Mouse (Mus musculus) regulatory T cell (primary cell): ENCODE measurements around the gene Gskip.

Source experiments
- in situ Hi-C: fragments of 300-600 bp; cut with MboI, MseI; formaldehyde crosslinking; loops from one replicate; pipeline ENCODE4 v1.15.1; 2025; ENCODE audit warnings: high pct_unique_total_duplicates

Gskip gene

GRCm38 (mm10) chr12:105683933-105684901 lies at the start of gene Gskip:
TSS of gene Gskip (plus strand) at chr12:105684829.
- in situ Hi-C loops = loop anchor here (10.0 kb wide), 1 partner anchor 111 kb away; no protein-coding TSS in a partner anchor

DNA sequence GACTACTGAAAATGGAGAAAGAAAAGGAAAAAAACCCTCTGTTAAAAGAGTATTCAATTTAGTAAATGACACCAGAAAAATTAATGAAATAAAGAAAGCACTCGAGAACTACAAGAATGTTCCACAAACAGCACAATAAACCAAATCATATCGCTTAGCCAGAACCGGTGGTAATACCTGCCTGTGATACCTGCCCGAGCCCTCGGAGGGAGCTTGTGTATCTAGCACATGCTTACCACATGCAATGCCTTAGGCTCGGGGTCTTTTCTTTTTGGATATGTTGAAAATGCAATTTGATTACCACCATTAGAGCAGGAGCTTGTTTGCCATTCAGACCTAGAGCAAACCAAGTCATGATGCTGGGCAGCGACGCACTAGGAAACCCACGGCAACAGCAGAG lies 48.1 kb upstream of the Gskip start:
- in situ Hi-C loops = loop anchor here (25.0 kb wide), 1 partner anchor 924 kb away; no protein-coding TSS in a partner anchor

GRCm38 (mm10) chr12:105637554-105637953 lies 47.1 kb upstream of the Gskip start:
- in situ Hi-C loops = loop anchor here (25.0 kb wide), 1 partner anchor 925 kb away; no protein-coding TSS in a partner anchor

- in situ Hi-C loops = loop anchor here (25.0 kb wide), 1 partner anchor 931 kb away; no protein-coding TSS in a partner anchor
Measured at GRCm38 (mm10) chr12:105642770-105643321, 41.8 kb upstream of the Gskip start.

DNA sequence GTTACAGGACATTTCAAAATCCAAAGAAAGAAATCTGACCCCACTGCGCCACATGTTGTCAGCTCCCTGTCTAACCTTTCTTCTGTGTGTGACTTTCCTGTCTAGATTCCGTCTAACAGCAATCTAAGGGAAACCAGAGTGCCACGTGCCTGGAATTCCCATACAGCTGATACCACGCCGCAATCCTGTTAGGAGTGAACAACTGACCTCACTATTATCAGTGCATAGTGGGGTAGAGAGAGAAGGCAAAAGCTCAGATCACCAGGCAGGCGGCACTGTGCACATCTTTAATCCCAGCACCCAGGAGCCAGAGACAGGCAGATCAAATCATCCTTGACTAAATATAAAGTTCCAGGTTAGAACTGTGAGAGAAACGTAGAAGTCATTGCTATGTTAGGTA lies 28.8 kb upstream of the Gskip start:
- in situ Hi-C loops = no loop called here

DNA sequence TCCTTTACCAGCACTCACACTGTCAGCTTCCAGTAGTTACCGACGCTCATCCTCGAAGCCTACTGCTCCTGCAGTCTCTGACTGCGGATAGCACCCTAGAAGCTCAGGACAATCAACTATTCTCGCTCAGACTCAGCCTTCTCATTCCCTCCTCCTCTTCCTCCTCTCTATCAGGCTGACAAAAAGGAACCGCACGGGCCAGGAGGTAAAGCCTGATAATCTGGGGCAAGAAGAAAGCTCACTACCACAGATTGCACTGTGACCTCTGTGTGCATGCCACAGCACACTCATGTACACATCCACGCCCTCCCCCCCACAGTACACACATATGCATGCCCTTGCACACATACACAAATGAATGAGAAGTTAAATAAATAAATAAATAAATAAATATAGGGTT lies 8.4 kb upstream of the Gskip start:
- in situ Hi-C loops = no loop called here

- in situ Hi-C loops = no loop called here
Measured at GRCm38 (mm10) chr12:105678211-105678610, 6.4 kb upstream of the Gskip start.

DNA sequence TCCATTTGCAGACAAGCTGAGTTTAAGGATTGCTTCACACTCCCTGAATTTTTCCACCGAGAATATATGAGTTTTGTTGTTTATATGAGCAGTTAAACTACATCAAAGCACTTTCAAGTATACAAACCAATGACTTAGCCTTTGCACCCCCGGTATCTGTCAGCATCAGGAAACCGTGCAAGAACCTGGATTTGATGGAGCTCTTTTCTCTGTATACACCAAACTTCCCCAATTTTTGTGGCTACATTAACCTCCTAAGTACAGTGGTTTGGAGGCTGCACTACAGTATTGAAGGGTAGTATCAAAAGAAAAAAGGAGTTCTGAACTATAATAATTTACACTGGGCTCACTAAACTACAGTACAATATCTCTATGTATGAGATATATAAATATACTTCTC lies 5.9 kb upstream of the Gskip start:
- in situ Hi-C loops = no loop called here

- in situ Hi-C loops = loop anchor here (10.0 kb wide), 1 partner anchor 110 kb away; no protein-coding TSS in a partner anchor
Measured at GRCm38 (mm10) chr12:105685001-105685691, 517 bp downstream of the Gskip start, which contains the start of gene Atg2b. TSS of gene Atg2b (minus strand) at chr12:105685211.

DNA sequence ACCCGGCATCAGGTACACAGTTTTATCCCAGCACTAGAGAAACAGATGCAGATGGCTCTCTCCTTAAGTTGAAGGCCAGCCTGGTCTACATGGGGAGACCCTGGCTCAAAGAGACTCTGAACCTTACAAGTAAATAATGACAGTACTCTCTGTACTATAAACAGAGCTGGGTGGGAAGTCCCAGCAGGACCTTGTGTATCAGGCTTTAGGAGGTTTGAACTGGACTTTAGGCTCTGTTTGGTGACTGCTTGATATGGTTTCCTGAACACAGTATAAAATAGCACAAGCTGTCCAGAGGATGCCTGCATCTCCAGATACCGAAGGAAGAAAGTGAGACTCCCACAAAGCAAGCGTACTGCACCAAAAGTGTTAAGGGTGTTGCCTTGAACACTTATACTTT lies 2.2 kb downstream of the Gskip start:
- in situ Hi-C loops = loop anchor here (10.0 kb wide), 1 partner anchor 108 kb away; no protein-coding TSS in a partner anchor

- in situ Hi-C loops = loop anchor here (10.0 kb wide), 1 partner anchor 107 kb away; no protein-coding TSS in a partner anchor
Measured at GRCm38 (mm10) chr12:105687416-105687815, 2.8 kb downstream of the Gskip start.

GRCm38 (mm10) chr12:105688546-105688945 lies 3.9 kb downstream of the Gskip start:
- in situ Hi-C loops = loop anchor here (10.0 kb wide), 1 partner anchor 106 kb away; no protein-coding TSS in a partner anchor

- in situ Hi-C loops = loop anchor here (10.0 kb wide), 1 partner anchor 105 kb away; no protein-coding TSS in a partner anchor
Measured at GRCm38 (mm10) chr12:105689435-105689834, 4.8 kb downstream of the Gskip start.

DNA sequence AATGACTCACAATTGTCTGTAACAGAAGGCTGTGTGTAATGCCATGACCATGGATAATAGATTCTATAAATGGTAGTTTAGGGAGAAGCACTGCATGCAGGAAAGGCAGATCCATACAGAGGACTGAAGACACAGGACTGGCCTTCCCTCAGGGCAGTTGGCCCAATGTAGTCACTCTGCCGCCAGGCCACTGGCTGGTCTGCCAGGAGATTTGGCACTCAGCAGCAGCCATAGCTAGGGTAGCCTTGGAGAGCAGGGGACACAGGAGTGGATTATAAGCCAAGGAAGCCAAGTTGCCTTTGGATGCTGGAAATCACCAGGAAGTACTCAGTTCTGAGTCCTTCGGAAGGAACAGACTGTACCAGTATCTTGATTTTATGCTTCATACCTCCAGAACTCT lies 9.4 kb downstream of the Gskip start:
- in situ Hi-C loops = no loop called here

DNA sequence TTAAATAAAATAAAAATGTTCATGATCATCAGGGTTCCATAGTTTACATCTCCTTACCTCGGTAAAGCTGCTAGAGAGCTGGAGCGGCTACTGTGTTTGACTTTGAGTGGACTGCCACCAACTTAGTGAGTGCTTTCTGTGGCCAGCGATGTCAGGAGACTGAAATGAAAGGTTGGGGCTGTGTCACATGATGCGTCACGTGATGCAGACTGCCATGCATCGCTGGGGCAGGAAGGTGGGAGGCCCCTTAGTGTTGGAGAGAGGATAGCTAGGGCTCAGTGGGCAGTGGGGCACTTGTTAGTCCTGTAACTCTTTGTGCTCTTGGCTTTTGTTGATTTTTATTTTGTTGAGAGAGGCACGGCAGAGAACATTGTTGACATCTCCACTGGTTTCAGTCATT lies 11.2 kb downstream of the Gskip start:
- in situ Hi-C loops = no loop called here

DNA sequence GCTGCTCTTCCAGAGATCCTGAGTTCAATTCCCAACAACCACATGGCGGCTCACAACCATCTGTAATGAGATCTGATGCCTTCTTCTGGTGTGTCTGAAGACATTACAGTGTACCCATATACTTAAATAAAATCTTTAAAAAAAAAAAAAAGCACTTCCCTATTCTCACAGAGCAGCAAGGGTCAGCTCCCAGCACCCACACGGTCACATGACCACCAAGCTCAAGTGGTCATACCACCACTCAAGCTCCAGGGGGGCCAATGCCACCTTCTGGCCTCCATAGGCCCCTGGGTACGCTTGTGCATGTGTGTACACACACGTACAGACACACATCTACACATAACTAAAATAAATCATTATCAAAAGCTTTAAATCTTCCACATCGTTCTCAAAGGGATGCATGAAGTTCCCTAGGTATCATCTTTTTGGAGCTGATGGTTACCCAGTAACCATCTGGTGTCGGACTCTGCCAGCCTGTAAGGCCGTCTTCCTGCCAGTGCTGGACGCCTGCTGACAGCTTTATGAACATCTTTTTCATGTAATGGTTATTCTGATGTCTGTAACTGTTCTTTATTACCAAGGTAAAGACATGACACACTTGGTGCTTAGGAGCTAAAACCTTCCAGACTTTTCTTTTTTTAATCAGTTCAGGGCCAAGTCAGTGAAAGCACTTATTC lies 12.6 kb downstream of the Gskip start:
- in situ Hi-C loops = no loop called here

DNA sequence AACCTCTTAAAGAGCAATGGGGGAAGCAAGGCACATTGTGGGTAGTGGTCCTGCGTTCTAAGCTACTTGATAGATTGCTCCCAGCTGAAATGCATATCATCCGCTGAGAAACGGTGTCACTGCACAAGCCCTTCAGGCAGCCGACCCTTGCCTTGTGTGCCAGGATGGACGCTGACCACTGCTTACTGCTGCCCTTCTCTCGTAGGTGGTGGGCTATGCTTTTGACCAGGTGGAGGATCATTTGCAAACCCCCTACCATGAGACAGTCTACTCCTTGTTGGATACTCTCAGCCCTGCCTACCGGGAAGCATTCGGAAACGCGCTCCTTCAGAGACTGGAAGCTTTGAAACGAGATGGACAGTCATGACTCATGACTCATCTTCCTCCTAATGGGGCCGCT lies 15.8 kb downstream of the Gskip start:
- in situ Hi-C loops = loop anchor here (5.0 kb wide), 1 partner anchor 97 kb away; no protein-coding TSS in a partner anchor

- in situ Hi-C loops = no loop called here
Measured at GRCm38 (mm10) chr12:105705799-105706487, 21.3 kb downstream of the Gskip start, which contains the start of gene Ak7. TSS of gene Ak7 (plus strand) at chr12:105705976.

DNA sequence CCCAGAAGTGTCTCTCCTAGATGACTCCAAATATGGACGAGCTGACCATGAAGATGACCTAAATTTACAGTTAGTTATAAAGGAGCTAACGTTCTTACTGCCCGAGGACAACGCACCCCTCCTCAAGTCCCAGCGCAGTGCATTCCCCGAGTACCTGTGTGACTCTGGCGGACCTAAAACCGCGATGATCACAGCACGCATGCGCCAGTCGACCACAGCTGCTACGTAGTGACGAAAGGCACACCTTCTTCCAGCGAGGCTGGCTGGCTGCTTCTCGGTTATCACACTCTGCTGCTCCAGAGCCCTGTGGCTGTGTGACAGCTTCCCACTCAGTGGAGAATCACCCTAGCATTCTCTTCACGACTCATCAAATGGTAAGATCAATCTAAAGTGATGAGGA lies 34.0 kb downstream of the Gskip start:
- in situ Hi-C loops = no loop called here

- in situ Hi-C loops = no loop called here
Measured at GRCm38 (mm10) chr12:105720196-105720595, 35.6 kb downstream of the Gskip start.
